Mouse (Mus musculus): ENCODE data around the gene Clasrp. TPM values are rescaled to one million over a fixed set of nuclear protein-coding genes. Genes with fewer than 3 reads are reported as not detected.

The Clasrp gene
- polyA plus RNA-seq, 1 experiment from 2014 or later: 11.4 TPM

- Histone ChIP-seq H3K9ac (ENCODE audit: low read depth, low read length) (no peak overlapping the region), H3K4me2 (ENCODE audit: low read depth, low read length) (no peak overlapping the region), H3K36me3 (ENCODE audit: control insufficient read depth, insufficient read depth) (peaks cover 7% of the 10 kb centered on the region), H3K4me3 (ENCODE audit: low read depth, low read length) (no peak overlapping the region), H3K27ac (ENCODE audit: low read length) (no peak overlapping the region), H3K9me3 (replicated peaks; ENCODE audit: control insufficient read depth, low read length) (no peaks in the 10 kb centered on the region), H3K4me1 (ENCODE audit: control insufficient read depth, low read depth, low read length) (peaks cover 17% of the 10 kb centered on the region), H3K27me3 (ENCODE audit: control insufficient read depth, insufficient read depth, low read depth, low read length) (no peaks in the 10 kb centered on the region)
- peak; percentile 71 for ATAC-seq (ENCODE audit: low read depth)
- 32% methylated on average over 10 of the region's 10 CpGs for WGBS (ENCODE audit: insufficient replicate concordance)
Measured at GRCm38 (mm10) chr7:19593061-19593730, 11.1 kb downstream of the Clasrp start.

GRCm38 (mm10) chr7:19589917-19590316 lies 14.4 kb downstream of the Clasrp start:
- H3K4me1 ChIP-seq (ENCODE audit: control insufficient read depth, low read depth, low read length): peaks cover 17% of the 10 kb centered on the region
- H3K27me3 ChIP-seq (ENCODE audit: control insufficient read depth, insufficient read depth, low read depth, low read length): no peaks in the 10 kb centered on the region
- ATAC-seq (ENCODE audit: low read depth): peak; percentile 57
- no peaks in the 10 kb centered on the region for H3K9me3 ChIP-seq (replicated peaks; ENCODE audit: control insufficient read depth, low read length)
- 52% methylated on average over 3 of the region's 3 CpGs for WGBS (ENCODE audit: insufficient replicate concordance)
- no peak overlapping the region for H3K4me2 ChIP-seq (ENCODE audit: low read depth, low read length)
- no peak overlapping the region for H3K4me3 ChIP-seq (ENCODE audit: low read depth, low read length)
- H3K36me3 ChIP-seq (ENCODE audit: control insufficient read depth, insufficient read depth): peaks cover 32% of the 10 kb centered on the region
- no peak overlapping the region for H3K9ac ChIP-seq (ENCODE audit: low read depth, low read length)
- H3K27ac ChIP-seq (ENCODE audit: low read length): no peak overlapping the region

GRCm38 (mm10) chr7:19589207-19589606 lies 15.1 kb downstream of the Clasrp start:
- Histone ChIP-seq H3K4me1 (ENCODE audit: control insufficient read depth, low read depth, low read length) (peaks cover 17% of the 10 kb centered on the region), H3K36me3 (ENCODE audit: control insufficient read depth, insufficient read depth) (peaks cover 38% of the 10 kb centered on the region), H3K9me3 (replicated peaks; ENCODE audit: control insufficient read depth, low read length) (no peaks in the 10 kb centered on the region), H3K27me3 (ENCODE audit: control insufficient read depth, insufficient read depth, low read depth, low read length) (no peaks in the 10 kb centered on the region), H3K9ac (ENCODE audit: low read depth, low read length) (no peak overlapping the region), H3K4me2 (ENCODE audit: low read depth, low read length) (no peak overlapping the region), H3K4me3 (ENCODE audit: low read depth, low read length) (no peak overlapping the region), H3K27ac (ENCODE audit: low read length) (no peak overlapping the region)
- WGBS (ENCODE audit: insufficient replicate concordance): 37% methylated on average over 3 of the region's 3 CpGs
- no peak for ATAC-seq (ENCODE audit: low read depth)

GRCm38 (mm10) chr7:19586269-19586668 lies 18.0 kb downstream of the Clasrp start:
- Histone ChIP-seq H3K4me2 (ENCODE audit: low read depth, low read length) (no peak overlapping the region), H3K27me3 (ENCODE audit: control insufficient read depth, insufficient read depth, low read depth, low read length) (no peaks in the 10 kb centered on the region), H3K9me3 (replicated peaks; ENCODE audit: control insufficient read depth, low read length) (no peaks in the 10 kb centered on the region), H3K4me3 (ENCODE audit: low read depth, low read length) (no peak overlapping the region), H3K4me1 (ENCODE audit: control insufficient read depth, low read depth, low read length) (peaks cover 2% of the 10 kb centered on the region), H3K27ac (ENCODE audit: low read length) (no peak overlapping the region), H3K36me3 (ENCODE audit: control insufficient read depth, insufficient read depth) (peaks cover 46% of the 10 kb centered on the region), H3K9ac (ENCODE audit: low read depth, low read length) (no peak overlapping the region)
- no peak for ATAC-seq (ENCODE audit: low read depth)
- 91% methylated on average over 44 of the region's 46 CpGs for WGBS (ENCODE audit: insufficient replicate concordance)

- H3K4me1 ChIP-seq (ENCODE audit: control insufficient read depth, low read depth, low read length): peaks cover 28% of the 10 kb centered on the region
- peaks cover 10% of the 10 kb centered on the region for H3K27me3 ChIP-seq (ENCODE audit: control insufficient read depth, insufficient read depth, low read depth, low read length)
- no peak overlapping the region for H3K9ac ChIP-seq (ENCODE audit: low read depth, low read length)
- H3K4me3 ChIP-seq (ENCODE audit: low read depth, low read length): no peak overlapping the region
- H3K4me2 ChIP-seq (ENCODE audit: low read depth, low read length): no peak overlapping the region
- H3K9me3 ChIP-seq (replicated peaks; ENCODE audit: control insufficient read depth, low read length): no peaks in the 10 kb centered on the region
- peaks cover 16% of the 10 kb centered on the region for H3K36me3 ChIP-seq (ENCODE audit: control insufficient read depth, insufficient read depth)
- WGBS (ENCODE audit: insufficient replicate concordance): 78% methylated on average over 8 of the region's 8 CpGs
- no peak overlapping the region for H3K27ac ChIP-seq (ENCODE audit: low read length)
- ATAC-seq (ENCODE audit: low read depth): no peak
Measured at GRCm38 (mm10) chr7:19580634-19581033, 23.7 kb downstream of the Clasrp start.

GRCm38 (mm10) chr7:19579751-19580150 lies 24.5 kb downstream of the Clasrp start:
- WGBS (ENCODE audit: insufficient replicate concordance): 81% methylated on average over 10 of the region's 10 CpGs
- H3K4me1 ChIP-seq (ENCODE audit: control insufficient read depth, low read depth, low read length): peaks cover 32% of the 10 kb centered on the region
- no peak overlapping the region for H3K9ac ChIP-seq (ENCODE audit: low read depth, low read length)
- H3K27me3 ChIP-seq (ENCODE audit: control insufficient read depth, insufficient read depth, low read depth, low read length): peaks cover 10% of the 10 kb centered on the region
- no peak overlapping the region for H3K27ac ChIP-seq (ENCODE audit: low read length)
- no peaks in the 10 kb centered on the region for H3K9me3 ChIP-seq (replicated peaks; ENCODE audit: control insufficient read depth, low read length)
- H3K36me3 ChIP-seq (ENCODE audit: control insufficient read depth, insufficient read depth): peaks cover 12% of the 10 kb centered on the region
- ATAC-seq (ENCODE audit: low read depth): no peak
- H3K4me3 ChIP-seq (ENCODE audit: low read depth, low read length): no peak overlapping the region
- no peak overlapping the region for H3K4me2 ChIP-seq (ENCODE audit: low read depth, low read length)

GRCm38 (mm10) chr7:19578436-19578835 lies 25.9 kb downstream of the Clasrp start:
- Histone ChIP-seq H3K9ac (ENCODE audit: low read depth, low read length) (no peak overlapping the region), H3K27ac (ENCODE audit: low read length) (no peak overlapping the region), H3K9me3 (replicated peaks; ENCODE audit: control insufficient read depth, low read length) (no peaks in the 10 kb centered on the region), H3K4me1 (ENCODE audit: control insufficient read depth, low read depth, low read length) (peaks cover 38% of the 10 kb centered on the region), H3K36me3 (ENCODE audit: control insufficient read depth, insufficient read depth) (no peaks in the 10 kb centered on the region), H3K27me3 (ENCODE audit: control insufficient read depth, insufficient read depth, low read depth, low read length) (peaks cover 10% of the 10 kb centered on the region), H3K4me2 (ENCODE audit: low read depth, low read length) (peak overlapping the region; percentile 90), H3K4me3 (ENCODE audit: low read depth, low read length) (no peak overlapping the region; the same call in 1 of the 2 replicates)
- 51% methylated on average over 4 of the region's 4 CpGs for WGBS (ENCODE audit: insufficient replicate concordance)
- no peak for ATAC-seq (ENCODE audit: low read depth)

GRCm38 (mm10) chr7:19577877-19578414 lies 26.3 kb downstream of the Clasrp start:
- peak overlapping the region; percentile 5 for H3K9ac ChIP-seq (ENCODE audit: low read depth, low read length)
- no peaks in the 10 kb centered on the region for H3K36me3 ChIP-seq (ENCODE audit: control insufficient read depth, insufficient read depth)
- peak overlapping the region; percentile 90 for H3K4me2 ChIP-seq (ENCODE audit: low read depth, low read length)
- no peaks in the 10 kb centered on the region for H3K9me3 ChIP-seq (replicated peaks; ENCODE audit: control insufficient read depth, low read length)
- H3K27ac ChIP-seq (ENCODE audit: low read length): no peak overlapping the region
- ATAC-seq (ENCODE audit: low read depth): peak; percentile 16; the same call in 1 of the 2 replicates
- H3K27me3 ChIP-seq (ENCODE audit: control insufficient read depth, insufficient read depth, low read depth, low read length): peaks cover 10% of the 10 kb centered on the region
- WGBS (ENCODE audit: insufficient replicate concordance): 10% methylated on average over 10 of the region's 10 CpGs
- H3K4me3 ChIP-seq (ENCODE audit: low read depth, low read length): peak overlapping the region; percentile 59
- peaks cover 38% of the 10 kb centered on the region for H3K4me1 ChIP-seq (ENCODE audit: control insufficient read depth, low read depth, low read length)

GRCm38 (mm10) chr7:19577141-19577852 lies 27.0 kb downstream of the Clasrp start, which contains the start of the genes Zfp296 and Gemin7:
TSS of gene Zfp296 (plus strand) at chr7:19577287.
TSS of gene Gemin7 (minus strand) at chr7:19577595.
- Histone ChIP-seq H3K27me3 (ENCODE audit: control insufficient read depth, insufficient read depth, low read depth, low read length) (peaks cover 10% of the 10 kb centered on the region), H3K9me3 (replicated peaks; ENCODE audit: control insufficient read depth, low read length) (no peaks in the 10 kb centered on the region), H3K9ac (ENCODE audit: low read depth, low read length) (peak within 1 kb of the TSS; percentile 5), H3K4me1 (ENCODE audit: control insufficient read depth, low read depth, low read length) (peaks cover 41% of the 10 kb centered on the region), H3K4me3 (ENCODE audit: low read depth, low read length) (peak within 1 kb of the TSS; percentile 59), H3K27ac (ENCODE audit: low read length) (0 out of 2 replicates have a peak within 1 kb of the TSS, but pooled peaks have one; percentile 10), H3K36me3 (ENCODE audit: control insufficient read depth, insufficient read depth) (no peaks in the 10 kb centered on the region), H3K4me2 (ENCODE audit: low read depth, low read length) (peak within 1 kb of the TSS; percentile 90)
- WGBS (ENCODE audit: insufficient replicate concordance): under 1% methylated on average over 56 of the region's 56 CpGs
- no peak for ATAC-seq (ENCODE audit: low read depth)

Data from liver, embryonic 16.5 days (tissue).